ENCODE assay signal across 14 mouse cellular contexts in the genomic region with DNA sequence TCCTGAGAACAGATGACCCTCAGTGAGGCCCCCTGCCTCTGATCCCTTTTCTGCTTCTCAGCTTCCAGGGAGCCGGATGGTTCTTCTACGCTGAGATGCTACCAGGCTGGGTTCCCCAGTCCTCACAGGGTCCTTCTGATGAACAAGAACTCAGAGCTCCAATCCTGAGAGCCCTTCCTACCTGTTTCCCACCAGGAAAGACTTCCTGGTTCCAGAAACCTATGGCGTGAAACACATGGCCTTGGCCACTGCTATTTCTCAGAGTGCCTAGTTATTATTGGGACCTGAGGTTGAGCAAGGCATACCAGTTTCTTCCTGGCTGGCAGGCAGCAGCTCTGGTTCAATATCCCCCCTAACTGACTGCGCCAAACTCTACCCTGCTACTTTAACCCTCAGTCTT. TPM values are rescaled to one million over a fixed set of nuclear protein-coding genes. Genes with fewer than 3 reads are reported as not detected.
DNase-seq lines count a peak whose midpoint lies in the region; ATAC-seq and TF ChIP-seq lines count a peak whose summit lies in the region.
"Had no signal": no experiment of that assay in that cellular context is flagged by ENCODE, and none has a peak within 500 bp of the region (broad histone marks: within the 10 kb centered on the region; RNA-seq: fewer than 3 reads in every experiment).

No protein-coding gene starts in this region.

- ATAC-seq in heart, embryonic 12.5 days (ENCODE audit: insufficient number of reproducible peaks, low FRiP score) = no peak
- ATAC-seq in neural tube, embryonic 13.5 days (ENCODE audit: low read depth) = no peak
- no peak for ATAC-seq in stomach, postnatal 0 days (ENCODE audit: low FRiP score, low TSS enrichment)
- ATAC-seq: forebrain, embryonic 14.5 days; hindbrain, postnatal 0 days; midbrain, embryonic 15.5 days had no signal

- no peaks in the 10 kb centered on the region for H3K27me3 ChIP-seq in heart, embryonic 12.5 days (replicated peaks)
- no peaks in the 10 kb centered on the region for H3K27me3 ChIP-seq in neural tube, embryonic 13.5 days
- no peaks in the 10 kb centered on the region for H3K27me3 ChIP-seq in limb, embryonic 10.5 days (ENCODE audit: low read depth, poor library complexity, severe bottlenecking)
- no peaks in the 10 kb centered on the region for H3K27me3 ChIP-seq in stomach, postnatal 0 days (ENCODE audit: control insufficient read depth, insufficient read depth, low read length)
- H3K27me3 ChIP-seq: midbrain, embryonic 15.5 days had no signal

- intact Hi-C loops in heart, postnatal 36 days (cut with DNase I) = no loop called here

- H3K4me1 ChIP-seq in heart, embryonic 12.5 days (replicated peaks) = peaks cover 51% of the 10 kb centered on the region
- peaks cover 14% of the 10 kb centered on the region for H3K4me1 ChIP-seq in neural tube, embryonic 13.5 days (replicated peaks)
- H3K4me1 ChIP-seq in limb, embryonic 10.5 days = peaks cover 60% of the 10 kb centered on the region
- H3K4me1 ChIP-seq in stomach, postnatal 0 days (replicated peaks; ENCODE audit: control insufficient read depth, insufficient read depth) = 0 out of 2 replicates have a peak, but pooled peaks cover 2% of the 10 kb centered on the region

- TF ChIP-seq CTCF in stomach, postnatal 0 days (IDR thresholded peaks at IDR 0.05; ENCODE audit: low read depth) = no peak

- H3K4me2 ChIP-seq in heart, embryonic 12.5 days = no peak overlapping the region
- H3K4me2 ChIP-seq in neural tube, embryonic 13.5 days = no peak overlapping the region
- H3K4me2 ChIP-seq in stomach, postnatal 0 days (replicated peaks; ENCODE audit: low read depth) = no peak overlapping the region
- H3K4me2 ChIP-seq: midbrain, embryonic 15.5 days had no signal

- peak overlapping the region; percentile 41; the same call in 1 of the 2 replicates for H3K27ac ChIP-seq in heart, embryonic 12.5 days (ENCODE audit: poor library complexity, severe bottlenecking)
- no peak overlapping the region for H3K27ac ChIP-seq in neural tube, embryonic 13.5 days (replicated peaks)
- peak overlapping the region; percentile 46; the same call in 1 of the 2 replicates for H3K27ac ChIP-seq in limb, embryonic 10.5 days
- peak overlapping the region; percentile 56; the same call in 1 of the 2 replicates for H3K27ac ChIP-seq in stomach, postnatal 0 days (replicated peaks)
- H3K27ac ChIP-seq: hindbrain, postnatal 0 days; layer of hippocampus, adult 2 months; midbrain, embryonic 15.5 days had no signal

- DNase-seq in heart, postnatal 36 days = no peak
- DNase-seq in neural tube, embryonic 10.5 days (ENCODE audit: extremely low spot score, low spot score) = no peak
- no peak for DNase-seq in limb, embryonic 10.5 days (ENCODE audit: low spot score)
- no peak for DNase-seq in stomach, postnatal 0 days (ENCODE audit: low spot score)
- DNase-seq in lung, postnatal 10 days = no peak
- no peak for DNase-seq in kidney, postnatal 36 days
- DNase-seq: heart, postnatal 14 days; thymus, adult 2 months had no signal

- H3K4me3 ChIP-seq in heart, embryonic 12.5 days = no peak overlapping the region
- no peak overlapping the region for H3K4me3 ChIP-seq in neural tube, embryonic 13.5 days
- H3K4me3 ChIP-seq in limb, embryonic 10.5 days = no peak overlapping the region
- H3K4me3 ChIP-seq in stomach, postnatal 0 days (ENCODE audit: low read depth, low read length) = no peak overlapping the region
- H3K4me3 ChIP-seq: layer of hippocampus, adult 2 months; midbrain, embryonic 15.5 days had no signal

- H3K9ac ChIP-seq in heart, embryonic 12.5 days = no peak overlapping the region
- 0 out of 2 replicates have a peak overlapping the region, but pooled peaks have one; percentile 26 for H3K9ac ChIP-seq in neural tube, embryonic 13.5 days
- H3K9ac ChIP-seq in stomach, postnatal 0 days (ENCODE audit: low read length) = no peak overlapping the region
- H3K9ac ChIP-seq: midbrain, embryonic 15.5 days had no signal

- no peaks in the 10 kb centered on the region for H3K36me3 ChIP-seq in heart, embryonic 12.5 days
- H3K36me3 ChIP-seq in neural tube, embryonic 13.5 days = no peaks in the 10 kb centered on the region
- H3K36me3 ChIP-seq in limb, embryonic 10.5 days = no peaks in the 10 kb centered on the region
- H3K36me3 ChIP-seq in stomach, postnatal 0 days (ENCODE audit: control insufficient read depth, insufficient read depth, low read length) = no peaks in the 10 kb centered on the region
- H3K36me3 ChIP-seq: midbrain, embryonic 15.5 days had no signal

- WGBS in heart, embryonic 12.5 days = 82% methylated on average over 4 of the region's 4 CpGs
- 88% methylated on average over 4 of the region's 4 CpGs for WGBS in neural tube, embryonic 13.5 days
- WGBS in limb, embryonic 10.5 days = 83% methylated on average over 4 of the region's 4 CpGs
- WGBS in stomach, postnatal 0 days = 73% methylated on average over 4 of the region's 4 CpGs

- H3K9me3 ChIP-seq in heart, embryonic 12.5 days (replicated peaks) = no peaks in the 10 kb centered on the region
- H3K9me3 ChIP-seq in neural tube, embryonic 13.5 days = no peaks in the 10 kb centered on the region
- H3K9me3 ChIP-seq in limb, embryonic 10.5 days (replicated peaks) = no peaks in the 10 kb centered on the region
- no peaks in the 10 kb centered on the region for H3K9me3 ChIP-seq in stomach, postnatal 0 days (ENCODE audit: control insufficient read depth, low read length)
- H3K9me3 ChIP-seq: midbrain, embryonic 15.5 days had no signal

- no peak for TF ChIP-seq EP300 in stomach, postnatal 0 days (optimal IDR thresholded peaks at IDR 0.05)

RNA-seq across cellular contexts. Expression of gene Zmynd8, which starts 3.1 kb away (rescaled TPM):
- 44.7 and 48.0 TPM in 2 replicates for polyA plus RNA-seq in heart, embryonic 12.5 days (2016; fragmentation: Nextera tagmentation; extraction: Ambion mirVana)
- total RNA-seq in heart, postnatal 36 days (2021) = 10 to 100 TPM; 46.5 to 48.0 TPM
- polyA plus RNA-seq in neural tube, embryonic 13.5 days (2015; fragmentation: Nextera tagmentation; extraction: Ambion mirVana) = 69.0 and 73.2 TPM in 2 replicates
- polyA plus RNA-seq in limb, embryonic 10.5 days (2016; fragmentation: Nextera tagmentation; extraction: Ambion mirVana) = 59.3 and 59.5 TPM in 2 replicates
- polyA plus RNA-seq in stomach, postnatal 0 days (2015; fragmentation: Nextera tagmentation; extraction: Ambion mirVana) = 24.3 and 29.7 TPM in 2 replicates
